Mouse (Mus musculus): Measurements from ENCODE around the gene Atpaf1. TPM values are rescaled to one million over a fixed set of nuclear protein-coding genes. Genes with fewer than 3 reads are reported as not detected.

The Atpaf1 gene
- total RNA-seq, 4 experiments from 2014 or later = 55.8 to 66.8 (median 63.1) TPM

DNA sequence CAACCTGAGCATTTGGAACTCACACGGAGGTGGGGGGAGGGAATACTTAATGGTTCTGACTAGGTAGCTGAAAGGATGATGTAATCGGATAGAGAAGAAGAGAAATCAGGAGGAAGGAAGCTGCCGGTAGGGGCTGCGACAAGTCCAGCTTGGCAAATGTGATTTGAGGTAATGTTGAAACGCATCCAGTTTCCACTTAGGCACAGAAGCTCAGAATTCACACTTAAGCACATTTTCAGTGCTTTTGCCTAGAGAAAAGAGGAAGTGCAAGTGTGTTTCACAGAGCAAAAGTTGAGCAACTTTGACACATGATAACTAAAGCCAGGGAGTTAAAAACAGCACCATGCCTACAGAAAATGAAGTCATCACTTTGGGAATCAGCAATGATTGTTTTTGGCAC lies 62.8 kb downstream of the Atpaf1 start:
- DNase-seq (ENCODE audit: low spot score in 2 of 2) = peak in 1 of 2 experiments; percentile 28

DNA sequence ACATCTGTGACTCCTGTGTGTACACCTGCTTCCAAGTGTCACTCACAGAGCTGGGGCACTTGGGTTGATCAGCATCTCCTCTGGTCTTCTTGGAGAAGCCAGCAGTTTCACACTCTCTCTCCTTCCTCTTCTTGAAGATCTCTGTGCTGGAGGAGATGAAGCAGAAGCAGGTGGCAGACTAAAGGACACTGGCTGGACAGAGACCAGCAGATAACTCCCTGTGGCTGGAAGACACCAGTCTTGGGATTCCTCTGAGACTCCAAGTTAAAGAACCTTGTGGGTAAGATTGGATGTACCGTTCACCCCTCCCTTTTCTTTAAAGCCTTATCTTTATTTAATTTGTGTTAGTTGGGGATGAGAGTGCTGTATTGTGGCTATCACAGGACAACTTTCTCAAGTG lies 63.5 kb downstream of the Atpaf1 start:
- no peak for DNase-seq (ENCODE audit: low spot score in 2 of 2)

DNA sequence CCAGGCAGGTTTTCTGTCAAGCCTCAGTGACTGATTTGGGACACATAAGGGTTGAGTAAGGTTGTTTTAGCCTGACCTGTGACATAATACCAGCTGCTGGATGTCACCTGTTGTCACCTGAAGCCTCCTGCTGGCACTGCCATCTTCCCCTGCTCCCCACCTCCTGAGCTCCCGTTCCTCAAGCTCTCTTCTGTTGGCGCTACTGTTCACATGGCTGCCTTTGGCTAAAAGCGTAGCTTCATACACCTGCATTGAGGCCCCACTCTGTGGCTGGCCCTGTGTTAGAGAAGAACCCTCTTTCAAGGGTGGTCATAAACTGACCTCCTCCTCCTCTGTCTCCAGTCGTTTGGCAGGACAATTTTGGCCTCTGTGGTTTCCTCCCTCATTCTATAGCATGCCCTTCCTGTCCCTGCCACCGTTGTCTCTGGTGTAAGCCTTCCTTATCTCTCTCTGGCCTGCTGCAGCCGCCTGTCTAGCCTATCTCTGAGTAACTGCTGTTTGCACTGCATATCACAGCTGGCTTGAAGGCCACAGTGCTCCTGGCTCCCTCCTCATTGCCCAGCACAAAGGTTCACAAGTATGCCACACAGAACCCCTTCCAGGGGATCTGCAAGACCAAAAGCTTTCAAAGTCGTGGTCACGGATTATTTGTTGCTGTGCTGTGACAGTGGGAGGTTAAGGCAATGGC lies 64.5 kb downstream of the Atpaf1 start:
- DNase-seq (ENCODE audit: low spot score in 2 of 2) = no peak

DNA sequence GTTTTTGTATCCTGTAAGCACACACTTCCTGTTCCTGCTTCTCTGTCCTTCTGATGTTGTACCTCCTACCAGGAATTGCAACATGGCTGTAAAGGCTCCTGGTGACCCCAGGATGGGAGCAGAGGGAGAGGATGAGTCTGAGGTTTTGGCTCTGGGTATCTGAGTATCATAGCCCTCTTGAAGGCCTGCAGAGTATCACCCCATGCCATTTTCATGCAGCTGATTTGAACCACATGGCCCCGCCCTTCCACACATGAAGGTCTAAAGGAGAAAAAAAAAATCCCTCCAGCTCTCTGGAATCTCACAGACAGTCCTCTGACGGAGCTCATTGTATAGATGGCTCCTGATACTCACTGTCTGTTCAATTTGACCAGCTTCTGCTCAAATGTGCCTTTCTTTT lies 65.5 kb downstream of the Atpaf1 start:
- no peak for DNase-seq (ENCODE audit: low spot score in 2 of 2)

DNA sequence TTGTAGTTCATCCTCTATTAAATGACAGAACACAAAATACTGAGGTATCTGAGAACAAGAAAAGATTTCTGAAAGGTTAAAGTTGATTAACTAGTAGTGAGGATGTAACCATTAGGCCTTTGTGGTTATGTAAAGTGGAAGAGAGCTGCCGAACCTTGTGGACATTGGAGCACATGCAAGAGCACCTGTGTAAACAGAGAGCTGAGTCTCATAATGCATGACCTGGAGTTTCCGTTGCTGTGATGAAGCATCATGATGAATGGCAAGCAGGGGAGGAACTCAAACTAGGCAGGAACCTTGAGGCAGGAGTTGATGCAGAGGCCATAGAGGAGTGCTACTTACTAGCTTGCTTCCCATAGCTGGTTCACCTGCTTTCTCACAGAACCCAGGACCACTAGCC lies 66.0 kb downstream of the Atpaf1 start:
- DNase-seq (ENCODE audit: low spot score in 2 of 2) = no peak

DNA sequence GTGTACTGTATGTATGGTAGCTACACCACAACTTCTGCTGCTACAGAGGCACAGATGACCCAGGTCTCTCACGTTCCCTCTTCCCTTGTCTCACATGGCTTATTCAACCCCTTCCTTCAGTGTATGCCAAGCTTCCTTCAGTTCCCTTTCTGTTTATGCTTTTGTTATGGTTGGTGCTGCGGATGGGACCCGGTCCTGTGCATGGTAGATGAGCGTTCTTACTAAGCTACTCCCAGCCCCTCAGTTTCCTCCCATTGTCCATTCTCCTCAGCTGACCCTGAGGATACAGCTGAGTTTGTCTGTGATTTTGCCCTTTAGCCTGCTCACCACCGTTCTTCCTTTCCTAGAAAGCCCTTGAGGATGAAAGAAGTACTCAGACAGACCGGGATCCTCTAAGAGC lies 67.0 kb downstream of the Atpaf1 start:
- DNase-seq (ENCODE audit: low spot score in 2 of 2) = no peak

DNA sequence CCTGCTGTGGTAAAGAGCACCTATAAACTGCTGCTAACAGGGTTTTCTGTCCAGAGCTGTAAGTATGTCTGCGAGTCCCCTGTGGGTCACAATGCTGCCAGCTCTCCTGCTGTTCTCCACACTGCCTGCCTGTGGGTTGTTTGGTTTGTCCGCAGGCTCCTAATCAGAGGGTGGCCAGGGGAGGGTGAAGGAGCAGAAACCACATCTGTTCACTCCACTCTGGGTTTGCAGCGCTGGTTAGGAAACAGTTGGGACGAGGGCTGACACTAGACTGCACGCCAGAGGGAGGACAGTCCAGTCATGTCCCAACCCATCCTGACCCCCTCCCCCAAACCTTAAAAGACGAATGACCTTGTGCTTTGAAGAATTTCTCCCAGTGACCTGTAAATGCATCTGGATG lies 70.5 kb downstream of the Atpaf1 start:
- DNase-seq (ENCODE audit: low spot score in 2 of 2) = no peak

DNA sequence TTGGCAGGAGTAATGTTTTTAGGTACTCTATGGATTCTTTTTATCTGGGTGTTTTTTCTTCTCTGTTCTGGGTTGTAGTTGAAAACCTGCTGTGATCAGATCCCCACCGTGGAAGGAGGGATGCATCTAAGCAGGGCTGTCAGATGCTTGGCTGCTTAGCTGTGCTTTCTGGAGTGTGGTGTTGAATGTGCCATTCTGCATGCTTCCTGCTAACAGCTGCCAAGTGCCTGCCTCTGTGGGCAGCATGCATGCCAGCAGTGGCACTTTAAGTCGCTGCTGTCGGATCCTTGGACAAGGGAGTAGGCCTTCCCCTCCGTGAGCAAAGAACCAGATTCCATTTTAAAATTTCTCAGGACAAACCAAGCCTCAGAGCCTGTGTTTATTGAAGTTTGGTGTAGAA lies 71.0 kb downstream of the Atpaf1 start:
- no peak for DNase-seq (ENCODE audit: low spot score in 2 of 2)

DNA sequence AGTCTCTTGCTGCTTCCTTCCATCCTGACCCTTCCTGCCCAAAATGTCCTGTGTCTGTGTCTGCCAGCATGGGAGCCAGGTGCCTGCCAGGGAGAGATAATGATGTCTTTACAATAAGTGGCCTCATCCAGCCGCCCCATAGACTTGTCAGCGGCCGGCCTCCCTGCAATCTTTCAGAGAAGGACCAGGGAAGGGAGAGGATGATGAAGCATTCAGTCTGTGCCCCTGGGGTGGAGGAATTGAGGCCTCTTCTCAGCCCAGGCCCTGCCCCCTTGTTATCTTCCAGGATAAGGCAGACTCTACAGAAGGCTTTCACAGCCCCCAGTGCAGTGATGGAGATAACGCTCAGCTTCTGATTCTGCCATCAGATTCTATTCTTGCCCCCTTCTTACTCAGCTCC lies 71.7 kb downstream of the Atpaf1 start:
- no peak for DNase-seq (ENCODE audit: low spot score in 2 of 2)

DNA sequence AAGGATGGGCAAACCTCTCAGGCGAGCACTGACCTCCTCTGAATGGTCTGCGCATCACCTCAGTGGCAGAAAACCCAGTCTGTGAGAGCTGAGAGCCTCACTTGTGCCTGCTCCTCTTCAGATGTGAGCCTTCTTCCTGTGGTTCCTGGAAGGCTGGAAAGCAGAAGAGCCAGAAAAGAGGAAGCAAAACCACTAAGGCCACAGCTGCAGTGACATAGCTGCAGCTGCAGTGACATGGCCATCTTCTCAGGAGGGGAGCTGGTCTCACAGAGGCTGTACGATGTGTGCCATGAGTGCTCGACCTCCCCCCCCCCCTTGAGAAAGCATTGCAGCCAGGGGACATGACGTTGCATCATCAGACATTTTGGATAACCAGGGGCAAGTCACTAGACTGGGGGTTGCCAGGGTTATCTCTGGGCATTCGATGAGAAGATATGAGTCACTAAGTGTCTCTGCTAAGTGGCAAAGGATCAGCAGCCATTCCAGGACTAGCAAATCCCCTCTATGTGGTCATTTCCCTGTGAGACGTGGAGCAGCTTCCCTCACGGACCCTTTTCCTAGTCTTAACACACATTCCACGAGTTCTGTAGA lies 72.8 kb downstream of the Atpaf1 start:
- DNase-seq (ENCODE audit: low spot score in 2 of 2) = no peak

DNA sequence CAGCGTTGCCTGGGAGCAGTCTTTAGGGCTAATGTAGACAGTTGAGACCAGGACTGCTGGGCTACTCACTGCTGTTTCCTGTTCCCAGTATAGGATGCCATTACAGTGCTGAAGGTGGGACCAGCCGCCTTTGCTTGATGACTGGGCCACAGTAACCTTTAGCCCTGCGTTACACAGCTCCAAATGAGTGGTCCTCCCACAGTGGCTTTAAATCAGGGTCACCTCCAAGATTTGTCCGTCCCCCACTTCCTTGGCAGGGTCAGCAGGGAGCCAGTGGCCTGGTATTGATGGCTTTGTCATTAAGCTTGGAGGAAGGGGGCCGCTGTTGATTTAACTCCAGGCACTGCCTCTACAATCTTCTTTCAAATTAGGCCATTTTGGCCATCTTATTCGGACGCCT lies 78.7 kb downstream of the Atpaf1 start:
- DNase-seq (ENCODE audit: low spot score in 2 of 2) = no peak

DNA sequence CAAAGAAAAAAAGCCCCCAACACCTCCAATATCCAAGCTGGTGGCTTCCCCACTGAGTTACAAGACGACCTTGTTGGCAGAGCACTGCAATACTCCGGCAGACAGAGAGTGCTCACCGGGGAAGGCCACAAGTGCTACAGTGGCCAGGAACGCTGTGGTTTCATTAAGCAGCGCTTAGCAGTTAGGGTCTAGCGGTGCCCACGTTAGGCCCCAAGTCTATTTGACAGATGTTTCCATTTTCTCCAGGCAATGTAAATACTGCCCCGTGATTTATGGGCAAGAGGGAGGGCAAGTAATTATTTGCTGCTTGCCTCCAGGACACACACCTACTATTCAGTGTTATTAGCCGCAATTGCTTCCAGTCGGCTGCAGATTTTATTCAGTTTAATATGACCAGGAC lies 79.3 kb downstream of the Atpaf1 start:
- DNase-seq (ENCODE audit: low spot score in 2 of 2) = no peak

Other genes with a start within 250 kb of the Atpaf1 start
- not detected for gene Cyp4a31, start 221.2 kb upstream of the Atpaf1 start, total RNA-seq (2022)
- not detected for gene Cyp4a32, start 183.8 kb upstream of the Atpaf1 start, total RNA-seq (2022)
- 1 to 10 TPM in 1 of 4 experiments, under 1 TPM in 3; 0.52 to 2.1 (median 0.76) TPM for gene Cyp4b1, start 137.1 kb upstream of the Atpaf1 start, total RNA-seq (2022)
- 10 to 100 TPM; 57.2 to 62.0 (median 60.1) TPM for gene Efcab14, start 47.1 kb upstream of the Atpaf1 start, total RNA-seq (2022)
- gene Tex38, start 3.8 kb upstream of the Atpaf1 start, total RNA-seq (2022) = under 1 TPM in 2 of 4 experiments, not detected in 2; 0.43 to 0.85 TPM
- gene Mob3c, start 43.3 kb downstream of the Atpaf1 start, total RNA-seq (2022) = 10 to 100 TPM in 1 of 4 experiments, 1 to 10 TPM in 3; 4.5 to 10.2 (median 7.1) TPM
- 10 to 100 TPM; 47.2 to 70.6 (median 53.7) TPM for gene Mknk1, start 54.4 kb downstream of the Atpaf1 start, total RNA-seq (2022)
- under 1 TPM in 3 of 4 experiments, not detected in 1; 0.39 to 0.53 (median 0.41) TPM for gene Kncn, start 99.6 kb downstream of the Atpaf1 start, total RNA-seq (2022)
- under 1 TPM in 2 of 4 experiments, not detected in 2; 0.20 to 0.28 TPM for gene 6430628N08Rik, start 105.9 kb downstream of the Atpaf1 start, total RNA-seq (2022)
- gene Dmbx1, start 155.1 kb downstream of the Atpaf1 start, total RNA-seq (2022) = under 1 TPM in 1 of 4 experiments, not detected in 3; 0.08 TPM
- 100 to 1,000 TPM; 125 to 145 (median 136) TPM for gene Faah, start 233.1 kb downstream of the Atpaf1 start, total RNA-seq (2022)